Mouse (Mus musculus) lung, postnatal 4 days (tissue): Measurements from ENCODE around the gene Nr2c1.
A peak's percentile ranks its signal among the peaks of the same experiment; 100 is the strongest.

Experiments
- DNase-seq, 2 experiments: peaks; one replicate each; pipeline ENCODE4 v3.0.0; 2021

The Nr2c1 gene

GRCm38 (mm10) chr10:94140227-94140931, 7.4 kb upstream of the Nr2c1 start:
- no peak for DNase-seq

- DNase-seq: no peak
Measured at GRCm38 (mm10) chr10:94142427-94142826, 5.4 kb upstream of the Nr2c1 start.

- no peak for DNase-seq
Measured at GRCm38 (mm10) chr10:94144581-94144980, 3.2 kb upstream of the Nr2c1 start.

GRCm38 (mm10) chr10:94147391-94147755, 450 bp upstream of the Nr2c1 start:
- DNase-seq: no peak

DNA sequence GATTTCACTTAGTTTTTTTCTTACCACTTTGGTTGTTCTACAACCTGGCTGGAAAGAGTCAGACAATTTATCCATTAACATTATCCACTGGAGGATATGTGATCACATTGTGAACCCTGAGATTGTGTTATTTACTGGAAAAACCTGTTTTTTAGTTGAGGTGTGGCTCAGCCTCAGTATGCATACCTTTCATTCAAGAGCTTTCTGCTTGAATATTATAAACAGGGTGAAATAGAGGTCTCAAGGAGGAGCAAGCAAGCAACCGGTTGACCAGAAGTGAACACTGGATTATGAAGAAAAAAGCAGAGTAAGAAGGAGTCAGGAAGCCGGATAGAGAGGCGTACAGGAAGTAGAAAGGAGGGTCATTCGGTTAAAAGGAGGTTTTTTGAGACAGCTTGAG, 3.7 kb downstream of the Nr2c1 start:
- no peak for DNase-seq

GRCm38 (mm10) chr10:94153841-94154240, 6.0 kb downstream of the Nr2c1 start:
- no peak for DNase-seq

DNA sequence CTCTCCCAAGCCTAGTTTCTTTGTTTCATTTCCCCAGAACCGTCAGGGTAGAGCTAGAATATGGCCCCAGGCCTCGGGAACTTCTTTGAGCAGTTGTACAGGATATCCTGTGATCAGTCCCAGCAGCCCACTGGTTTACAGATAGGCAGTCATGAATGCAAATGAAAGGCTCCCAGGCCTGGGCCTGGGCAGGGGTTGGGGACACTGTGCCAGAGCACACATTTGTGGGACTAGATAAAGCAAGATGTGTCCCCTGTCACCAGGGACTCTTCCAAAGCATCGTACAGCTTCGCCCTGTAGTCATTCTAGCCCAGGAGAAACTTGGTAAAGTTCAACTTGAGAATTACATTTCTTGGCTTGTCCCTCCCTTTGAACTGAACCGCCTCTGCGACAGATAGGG, 11.1 kb downstream of the Nr2c1 start:
- DNase-seq: no peak

GRCm38 (mm10) chr10:94159406-94159805, 11.6 kb downstream of the Nr2c1 start:
- no peak for DNase-seq

- DNase-seq: no peak
Measured at GRCm38 (mm10) chr10:94161051-94161765, 13.4 kb downstream of the Nr2c1 start.

DNA sequence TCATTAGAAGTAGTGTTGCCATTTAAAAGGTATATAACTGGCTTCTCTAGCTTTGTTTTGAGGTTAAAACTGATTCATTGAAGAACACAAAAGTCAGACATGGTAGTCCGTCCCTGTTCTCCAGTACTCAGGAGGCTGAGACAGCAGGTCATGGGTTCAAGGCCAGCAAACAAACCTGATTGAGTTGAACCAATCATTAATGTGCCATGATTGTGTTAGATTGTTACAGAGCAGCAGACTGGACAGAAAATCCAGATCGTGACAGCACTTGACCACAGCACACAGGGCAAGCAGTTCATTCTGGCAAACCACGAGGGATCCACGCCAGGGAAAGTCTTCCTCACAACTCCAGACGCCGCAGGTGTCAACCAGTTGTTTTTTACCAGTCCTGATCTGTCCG, 14.2 kb downstream of the Nr2c1 start:
- no peak for DNase-seq

DNA sequence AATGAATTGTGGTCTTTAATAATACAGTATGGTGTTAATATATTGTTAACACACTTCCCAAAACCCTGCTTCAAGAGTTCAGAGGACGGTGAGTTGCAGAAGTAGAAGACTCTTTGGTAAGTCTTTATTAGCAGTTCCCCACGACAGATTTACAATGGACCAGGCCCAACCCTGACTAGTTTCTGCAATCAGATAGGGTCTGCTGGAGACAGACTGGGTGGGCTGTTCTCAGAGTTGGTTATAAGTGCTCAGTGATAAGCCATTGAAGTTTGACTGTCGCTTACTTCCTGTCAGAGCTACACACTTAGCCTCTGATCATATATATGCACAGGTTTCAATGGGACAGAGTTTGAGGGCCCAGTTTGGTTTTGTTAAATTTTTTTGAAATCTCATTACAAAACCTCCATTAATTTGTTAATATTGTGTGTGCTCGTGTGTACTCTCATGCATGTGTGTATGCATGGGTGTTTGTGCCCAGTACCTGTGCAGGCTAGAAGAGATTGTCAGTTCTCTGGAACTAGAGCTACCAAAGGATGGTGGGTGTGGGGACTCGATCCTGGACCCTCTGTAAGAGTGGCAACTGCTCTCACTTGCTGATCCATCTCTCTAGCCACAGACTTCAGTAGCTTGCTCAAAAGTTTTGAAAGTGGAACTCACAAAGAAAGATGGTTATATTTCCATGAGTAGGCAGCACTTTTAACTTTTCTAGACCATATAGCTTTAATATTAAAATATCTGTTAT, 16.5 kb downstream of the Nr2c1 start:
- no peak for DNase-seq

DNA sequence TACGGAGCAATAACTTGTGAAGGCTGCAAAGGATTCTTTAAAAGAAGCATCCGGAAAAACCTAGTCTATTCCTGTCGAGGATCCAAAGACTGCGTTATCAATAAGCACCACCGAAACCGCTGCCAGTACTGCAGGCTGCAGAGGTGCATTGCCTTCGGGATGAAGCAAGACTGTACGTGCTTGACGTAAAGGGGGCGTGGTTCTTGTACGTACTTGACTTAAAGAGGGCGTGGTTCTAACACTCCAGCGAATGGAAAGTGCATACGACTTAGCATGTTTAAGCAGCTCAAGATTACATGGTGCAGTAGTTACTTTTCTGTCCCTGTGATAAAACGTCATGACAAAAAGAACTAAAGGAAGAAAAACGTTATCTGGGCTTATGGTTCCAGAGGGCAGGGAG, 17.6 kb downstream of the Nr2c1 start:
- no peak for DNase-seq

- DNase-seq: no peak
Measured at GRCm38 (mm10) chr10:94167051-94167750, 19.4 kb downstream of the Nr2c1 start.

DNA sequence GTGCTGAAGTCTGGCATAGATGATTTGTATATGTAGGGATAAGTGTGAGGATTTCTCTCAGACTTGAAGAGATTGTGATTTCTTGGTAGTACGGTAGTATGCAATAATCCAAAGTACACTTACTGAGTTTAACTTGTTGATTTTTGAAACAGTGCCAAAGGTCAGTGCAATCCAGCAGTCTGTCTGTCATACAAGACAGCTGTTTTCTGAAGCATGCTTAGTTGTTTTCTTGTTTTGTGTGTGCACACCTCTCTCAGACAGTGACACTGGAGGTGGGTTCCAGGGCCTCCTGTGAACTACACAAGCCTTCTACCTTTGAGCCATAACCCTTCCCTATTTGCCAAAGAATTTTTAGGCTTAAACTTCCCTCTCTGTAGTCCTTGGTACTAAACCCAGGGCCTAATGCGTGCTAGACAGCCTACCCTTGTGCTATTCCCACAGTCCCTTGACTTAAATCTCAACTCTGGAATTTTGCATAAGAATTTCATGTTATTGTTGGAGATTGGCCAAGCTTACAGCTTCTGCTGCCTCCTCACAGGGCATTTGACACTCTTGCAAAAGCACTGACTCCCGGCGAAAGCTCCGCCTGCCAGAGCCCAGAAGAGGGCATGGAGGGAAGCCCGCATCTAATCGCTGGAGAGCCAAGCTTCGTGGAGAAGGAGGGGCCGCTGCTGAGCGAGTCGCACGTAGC, 23.8 kb downstream of the Nr2c1 start:
- DNase-seq: peak in 1 of 2 experiments; percentile 46

GRCm38 (mm10) chr10:94172137-94172536, 24.3 kb downstream of the Nr2c1 start:
- no peak for DNase-seq

DNA sequence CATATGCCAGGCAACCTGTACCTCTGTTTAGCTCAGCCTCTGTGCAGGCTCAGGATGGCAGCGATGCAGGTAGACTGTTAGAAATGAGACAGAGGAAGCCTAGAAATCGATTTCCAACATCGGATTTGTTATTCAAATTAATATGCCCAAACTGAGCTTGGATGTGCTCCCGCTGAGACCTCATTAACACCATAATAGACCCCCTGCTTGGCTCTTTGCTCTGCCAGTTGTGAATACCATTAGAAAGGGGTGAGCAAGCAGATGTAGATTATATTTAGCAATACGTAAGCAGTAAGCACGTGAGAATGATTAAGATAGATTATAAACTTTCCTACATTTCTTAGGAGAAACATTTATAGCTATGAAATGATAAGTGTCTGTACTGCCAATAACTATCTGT, 24.9 kb downstream of the Nr2c1 start:
- no peak for DNase-seq

GRCm38 (mm10) chr10:94174652-94175051, 26.8 kb downstream of the Nr2c1 start:
- no peak for DNase-seq

DNA sequence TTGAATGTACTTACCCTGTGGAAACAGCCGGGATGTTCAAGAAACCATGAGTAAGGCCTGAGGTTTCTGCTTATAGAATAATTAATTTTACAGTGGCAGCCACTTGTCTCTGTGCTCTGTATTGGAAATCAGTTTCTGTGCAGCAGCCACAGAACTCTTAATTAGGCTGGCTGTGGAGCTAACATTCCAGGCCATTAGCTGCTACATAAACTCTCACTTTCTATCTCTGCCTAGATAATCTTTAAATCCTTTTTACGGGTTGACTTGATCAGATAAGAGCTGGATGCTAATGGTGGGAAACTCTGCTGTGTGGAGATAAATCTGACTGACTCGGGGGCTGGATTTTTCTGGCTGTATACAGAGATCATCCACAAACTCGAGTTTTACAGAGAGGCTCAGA, 35.4 kb downstream of the Nr2c1 start:
- no peak for DNase-seq

DNA sequence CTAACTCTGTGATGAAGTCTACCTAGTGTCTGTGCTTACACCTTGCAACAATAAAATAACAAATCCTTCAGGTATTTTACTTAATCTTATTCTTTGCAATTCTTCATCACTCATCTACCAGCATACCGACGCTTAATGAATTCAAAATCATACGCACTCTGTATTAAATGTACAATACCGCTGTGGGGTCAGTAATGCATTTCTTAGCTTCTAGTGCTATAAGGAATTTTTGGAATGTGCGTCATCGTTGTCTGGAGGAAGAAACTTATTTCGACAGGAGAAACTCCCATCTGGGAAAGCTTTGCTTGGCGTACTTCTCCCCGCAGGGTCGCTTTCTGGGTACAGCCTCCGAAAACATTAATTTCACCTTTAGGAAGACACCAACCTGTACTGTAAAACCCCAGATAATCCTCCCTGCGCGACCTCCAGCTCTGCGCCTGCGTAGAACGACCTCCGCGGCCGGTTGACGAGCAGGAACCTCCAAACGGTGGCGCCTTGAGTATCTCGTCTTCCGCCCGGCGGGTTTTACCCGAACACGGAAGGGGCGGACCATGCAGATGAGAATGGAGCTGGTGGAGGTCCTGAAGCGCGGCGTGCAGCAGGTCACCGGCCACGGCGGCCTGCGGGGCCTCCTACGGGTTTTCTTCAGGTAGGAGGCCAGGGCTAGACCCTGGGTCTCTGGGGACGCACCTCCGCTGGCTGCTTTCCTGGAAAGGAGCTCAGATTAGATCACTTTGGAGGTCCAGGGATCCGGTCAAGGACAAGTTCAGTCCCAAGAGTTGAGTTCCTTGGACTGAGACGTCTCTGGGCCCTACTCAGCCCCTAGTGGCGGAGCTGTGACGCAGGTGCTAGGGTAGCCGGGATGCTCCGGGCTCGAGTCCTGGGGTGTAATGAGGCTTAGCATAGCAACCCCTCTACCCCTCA, 50.9 kb downstream of the Nr2c1 start, which contains the start of gene Ndufa12:
TSS of gene Ndufa12 (plus strand) at position 239 of the 924 bp plus-strand sequence.
- peak; percentile 95 to 97 for DNase-seq

- no peak for DNase-seq
Measured at GRCm38 (mm10) chr10:94204973-94205372, 57.1 kb downstream of the Nr2c1 start.
